Mouse (Mus musculus): ENCODE measurements at regions not wholly inside any gene's neighbourhood (a gene's known extent, or its start where the extent isn't known, plus 50 kb on each side); places are given as distances from the start of the nearest gene placed in this dataset.
"Not testable (repeated sequence)": the region's sequence is repeated elsewhere in the genome, so short reads cannot be mapped to it uniquely, and the experiment has no call there.

DNA sequence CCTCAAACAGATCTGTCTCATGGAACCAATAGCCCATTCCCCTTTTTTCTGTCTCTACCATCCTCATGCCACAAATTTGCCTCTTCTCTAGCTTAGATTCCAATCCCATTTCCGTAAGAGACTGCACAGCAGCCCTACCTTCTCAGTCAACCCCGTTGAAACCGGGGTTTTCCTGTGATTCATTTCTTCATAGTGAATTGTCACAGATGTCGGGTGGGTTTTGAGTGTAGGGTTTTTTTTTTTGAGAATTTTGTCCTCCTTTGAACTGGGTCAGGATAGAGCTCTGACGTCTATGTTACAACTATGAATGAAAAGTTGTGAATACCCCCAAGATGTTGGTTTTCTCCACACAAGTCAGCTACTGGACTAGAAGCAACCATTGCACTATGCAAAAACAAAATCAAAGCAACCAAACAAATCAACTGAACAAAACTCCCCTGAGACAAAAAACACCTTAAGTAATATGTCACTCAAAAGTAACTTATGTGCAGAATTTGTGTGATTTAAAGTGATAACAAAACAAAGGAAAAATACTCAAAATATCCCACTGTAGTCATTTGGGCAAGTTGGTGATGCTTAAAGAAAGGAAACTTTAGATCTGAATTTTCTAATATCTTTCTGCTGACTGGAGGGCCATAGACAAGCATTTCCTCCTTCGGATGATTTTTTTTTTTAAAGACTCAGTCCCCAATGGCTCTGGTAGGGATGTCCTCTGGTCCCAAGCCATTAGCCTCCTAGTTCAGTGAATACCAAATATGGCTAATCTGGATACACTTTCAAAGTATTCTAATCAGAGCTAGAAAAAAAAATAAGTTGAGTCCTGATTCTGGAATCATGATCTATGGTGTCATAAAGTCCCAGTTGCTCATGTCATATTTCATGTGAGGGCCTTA lies 120.7 kb upstream of the Tet2 start:
- no peak for ATAC-seq

DNA sequence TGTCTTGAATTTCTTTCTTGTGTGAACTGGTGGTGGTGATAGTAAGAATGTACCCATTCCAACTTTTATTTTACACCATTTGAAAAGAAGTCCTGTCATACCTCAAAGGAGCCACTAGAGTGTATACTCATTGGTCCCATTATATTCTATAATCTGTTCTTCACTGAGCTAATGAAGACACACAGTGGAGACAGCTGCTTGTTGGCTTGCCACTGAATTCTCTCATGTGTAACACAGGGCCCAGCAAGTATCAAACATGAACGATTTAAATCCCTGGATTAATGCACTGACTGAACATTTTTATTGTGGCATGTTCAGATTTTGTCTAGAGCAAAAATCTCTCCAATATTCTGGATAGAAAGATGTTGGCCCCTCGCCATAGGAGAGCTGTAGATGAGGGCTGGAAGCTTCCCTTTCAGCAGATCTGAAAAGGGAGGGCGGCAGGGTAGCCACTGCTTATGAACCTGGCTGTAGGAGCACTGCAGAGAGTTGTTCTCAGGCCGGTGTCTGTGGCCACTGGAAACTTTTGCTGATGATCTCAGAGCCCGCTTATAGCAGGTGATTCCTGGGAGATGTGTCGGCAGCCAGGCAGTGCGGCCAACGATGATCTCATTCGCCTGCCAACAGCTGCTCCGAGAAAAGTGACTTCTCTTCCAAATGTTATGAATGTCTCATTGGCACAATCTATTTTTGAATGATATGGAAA lies 128.0 kb upstream of the Tet2 start:
- ATAC-seq: no peak

DNA sequence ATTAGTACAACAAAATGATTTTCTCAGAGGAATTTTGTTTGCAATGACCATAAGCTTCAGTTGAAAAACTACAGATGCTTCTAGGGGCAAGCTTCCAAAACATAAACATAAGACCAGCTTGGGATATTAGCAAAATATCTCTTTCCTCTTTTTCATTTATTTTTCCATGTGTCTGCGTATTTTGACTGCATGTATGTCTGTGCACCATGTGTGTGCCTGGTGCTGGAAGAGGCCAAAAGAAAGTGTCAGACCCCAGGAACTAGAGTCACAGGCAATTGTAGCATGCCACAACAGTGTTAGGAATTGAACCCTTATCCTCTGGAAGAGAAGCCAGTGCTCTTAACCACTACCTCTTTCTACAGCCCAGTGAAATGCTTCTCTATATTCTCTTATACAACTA lies 133.0 kb upstream of the Tet2 start:
- ATAC-seq: no peak

DNA sequence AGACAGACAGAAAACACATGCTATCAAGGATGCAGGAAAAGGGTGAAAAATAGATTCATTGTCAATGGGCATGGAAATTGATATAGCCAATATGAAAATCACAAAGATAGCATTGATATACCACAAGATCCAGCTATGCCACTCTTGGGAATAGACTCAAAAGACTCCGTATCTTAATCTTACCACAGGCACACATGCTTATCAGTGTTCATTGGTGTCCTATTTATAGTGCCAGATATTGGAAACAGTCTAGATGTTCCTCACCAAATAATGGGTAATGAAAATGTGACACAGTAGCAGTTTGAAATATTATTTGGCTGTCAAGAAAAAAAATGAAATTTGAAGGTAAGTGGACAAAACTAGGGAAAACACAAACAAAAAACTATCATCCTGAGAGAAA lies 135.0 kb upstream of the Tet2 start:
- no peak for ATAC-seq

DNA sequence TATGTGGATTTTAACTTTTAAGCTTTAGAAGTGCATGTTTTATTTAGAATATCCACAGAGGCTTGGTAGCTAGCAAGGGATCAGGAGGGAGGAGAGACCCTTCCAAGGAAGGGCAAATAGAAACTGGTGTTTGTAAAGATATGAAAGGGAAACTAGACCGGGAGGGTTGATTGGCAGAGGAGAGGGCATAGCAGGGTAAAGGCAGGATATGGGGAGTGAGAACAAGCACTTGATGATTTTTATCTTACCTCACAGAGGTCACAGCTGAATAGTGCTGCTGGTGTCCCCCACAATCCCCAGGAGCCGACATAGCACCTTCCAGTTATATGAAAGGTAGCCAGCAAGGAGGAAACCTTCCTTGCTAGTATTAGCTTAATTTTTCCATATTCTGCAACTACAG lies 135.4 kb upstream of the Tet2 start:
- ATAC-seq: no peak

DNA sequence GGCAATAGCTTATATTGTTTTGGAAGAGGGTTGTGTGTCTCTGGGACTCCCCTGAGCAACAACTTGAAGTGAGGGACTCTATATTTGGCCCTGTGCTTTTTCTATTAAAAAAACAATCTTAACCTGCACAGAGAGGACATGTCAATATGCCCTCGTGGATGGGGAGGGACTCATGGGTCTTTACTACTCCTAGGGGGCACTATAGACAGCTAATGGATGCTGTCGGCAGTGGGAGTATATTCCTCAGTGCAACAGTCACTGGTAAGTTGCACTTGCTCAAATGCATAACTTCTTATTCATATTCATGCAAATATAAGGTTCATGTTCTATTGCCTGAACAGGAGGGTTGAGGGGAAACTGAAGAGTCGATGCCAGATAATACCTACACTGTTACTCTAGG lies 135.9 kb upstream of the Tet2 start:
- ATAC-seq: no peak

DNA sequence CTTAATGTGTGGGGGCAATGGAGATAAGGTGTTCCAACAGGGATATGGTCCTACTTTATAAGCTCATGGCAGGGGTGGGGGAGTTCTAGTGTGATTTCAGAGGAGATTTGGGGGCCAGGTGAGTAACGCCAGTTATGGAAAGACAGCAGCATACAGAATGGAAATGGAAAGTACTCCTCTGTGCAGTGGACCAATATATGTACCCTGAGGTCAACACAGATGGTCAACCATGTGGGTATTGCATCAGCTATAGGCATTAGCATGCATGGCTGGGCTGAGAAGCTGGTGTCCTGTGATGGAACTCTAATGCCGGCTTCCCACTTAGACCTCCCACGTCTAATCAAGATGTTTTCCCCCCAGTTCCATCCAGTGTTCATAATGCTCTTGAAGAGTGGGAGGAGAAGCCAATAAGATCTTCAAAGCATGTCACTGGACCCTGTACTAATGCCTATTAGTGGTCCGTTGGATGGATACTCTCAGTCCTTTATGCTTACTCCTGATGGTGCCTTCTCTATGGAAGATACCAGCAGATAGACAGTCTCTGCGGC lies 139.3 kb upstream of the Tet2 start:
- ATAC-seq: no peak

DNA sequence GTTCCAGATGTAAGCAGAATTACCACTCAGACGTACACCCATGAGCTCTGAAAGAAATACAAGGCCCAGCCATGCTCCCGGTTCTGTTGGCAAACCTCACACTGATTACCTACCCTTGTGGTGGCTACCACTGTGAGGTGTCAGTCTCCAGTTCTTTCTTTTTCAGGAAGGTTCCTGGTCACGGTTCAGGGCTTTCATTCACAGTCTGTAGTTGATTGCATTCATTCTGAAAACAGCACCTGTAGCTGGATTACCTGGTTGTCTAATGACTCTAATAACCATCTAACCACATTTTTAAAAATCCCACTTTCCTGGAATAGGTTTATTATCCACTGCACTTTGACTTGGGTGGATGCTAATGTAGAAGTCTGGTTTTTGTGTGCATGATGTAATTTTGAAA lies 139.8 kb upstream of the Tet2 start:
- ATAC-seq: no peak

DNA sequence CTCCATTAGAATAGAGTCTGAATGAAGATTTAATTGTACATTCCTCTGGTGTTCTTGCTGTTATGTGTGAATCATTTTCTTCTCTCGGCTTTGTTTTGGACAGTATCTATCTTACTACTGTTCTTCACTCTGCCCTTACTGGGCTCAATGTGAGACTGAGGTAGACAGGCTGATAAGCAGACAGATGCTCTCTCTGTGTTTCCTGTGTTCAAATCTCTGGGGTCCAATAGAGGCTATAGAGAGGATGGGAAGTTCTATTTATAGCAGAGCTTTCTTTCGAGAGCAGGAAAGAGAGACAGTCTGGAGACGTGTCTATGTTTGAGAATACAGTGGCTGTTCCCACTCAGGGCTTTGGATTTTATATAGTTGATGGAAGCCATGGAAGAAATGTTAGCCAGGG lies 140.5 kb upstream of the Tet2 start:
- ATAC-seq: no peak

DNA sequence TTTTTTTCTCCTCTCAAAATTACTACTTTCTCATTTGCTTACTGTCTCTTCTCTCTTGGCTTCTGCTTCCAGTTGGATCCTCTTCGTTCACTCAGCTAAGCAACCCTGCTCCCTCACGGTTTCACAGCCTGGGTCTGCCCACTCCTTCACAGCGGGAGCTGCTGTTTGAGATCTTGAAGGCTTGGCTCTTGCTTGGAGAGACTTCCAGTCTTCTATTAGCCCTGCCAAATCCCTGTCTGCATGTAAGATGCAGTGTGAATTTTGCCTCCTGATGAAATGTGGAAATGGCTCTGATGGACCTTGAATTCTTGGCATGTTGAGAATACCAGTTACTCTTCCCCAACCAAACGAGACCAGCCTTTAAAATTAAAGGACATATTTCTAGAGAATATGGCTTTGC lies 149.1 kb upstream of the Tet2 start:
- no peak for ATAC-seq

DNA sequence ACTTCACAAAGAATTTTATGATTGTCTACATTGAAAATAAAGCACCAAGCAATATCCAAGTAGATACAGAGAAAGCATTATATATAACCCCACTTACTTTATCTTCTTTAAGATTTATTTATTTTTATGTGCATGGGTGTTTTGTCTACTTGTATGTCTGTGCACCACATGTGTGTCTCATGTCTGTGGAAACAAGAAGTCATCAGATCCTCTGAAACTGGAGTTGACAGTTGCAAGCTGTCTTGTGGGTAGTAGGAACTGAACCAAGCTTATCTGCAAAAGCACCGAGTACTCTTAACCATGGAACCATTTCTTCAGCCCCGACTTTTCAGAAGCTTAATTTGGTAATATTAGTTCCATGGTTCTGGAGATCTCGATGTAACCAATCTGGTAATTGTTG lies 151.2 kb upstream of the Tet2 start:
- ATAC-seq: no peak

DNA sequence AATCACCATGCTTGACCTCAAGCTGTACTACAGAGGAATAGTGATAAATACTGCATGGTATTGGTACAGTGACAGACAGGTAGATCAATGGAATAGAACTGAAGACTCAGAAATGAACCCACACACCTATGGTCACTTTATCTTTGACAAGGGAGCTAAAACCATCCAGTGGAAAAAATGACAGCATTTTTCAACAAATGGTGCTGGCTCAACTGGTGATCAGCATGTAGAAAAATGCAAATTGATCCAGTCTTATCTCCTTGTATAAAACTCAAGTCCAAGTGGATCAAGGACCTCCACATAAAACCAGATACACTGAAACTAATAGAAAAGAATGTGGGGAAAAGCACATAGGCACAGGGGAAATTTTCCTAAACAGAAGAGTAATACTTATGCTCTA lies 159.9 kb upstream of the Tet2 start:
- not testable (repeated sequence) for ATAC-seq

DNA sequence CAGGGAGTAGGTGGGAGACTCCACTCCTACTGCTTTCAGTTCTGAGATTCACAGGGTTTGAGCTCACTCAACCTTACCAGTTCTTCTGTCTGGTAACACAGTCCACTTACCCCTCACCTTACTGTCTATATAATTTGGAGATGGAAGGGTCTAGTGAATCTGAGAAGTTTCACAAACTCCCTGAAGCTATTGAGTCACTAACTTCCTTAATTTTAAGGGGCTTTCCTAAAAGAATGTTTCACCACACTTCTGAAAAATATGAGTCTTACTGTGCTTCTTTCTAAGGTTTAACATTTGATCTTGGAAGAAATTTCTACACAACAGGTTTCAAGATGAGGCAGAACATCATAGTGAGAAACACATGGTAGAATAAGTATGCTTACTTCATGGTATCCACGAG lies 166.6 kb upstream of the Tet2 start:
- ATAC-seq: no peak

DNA sequence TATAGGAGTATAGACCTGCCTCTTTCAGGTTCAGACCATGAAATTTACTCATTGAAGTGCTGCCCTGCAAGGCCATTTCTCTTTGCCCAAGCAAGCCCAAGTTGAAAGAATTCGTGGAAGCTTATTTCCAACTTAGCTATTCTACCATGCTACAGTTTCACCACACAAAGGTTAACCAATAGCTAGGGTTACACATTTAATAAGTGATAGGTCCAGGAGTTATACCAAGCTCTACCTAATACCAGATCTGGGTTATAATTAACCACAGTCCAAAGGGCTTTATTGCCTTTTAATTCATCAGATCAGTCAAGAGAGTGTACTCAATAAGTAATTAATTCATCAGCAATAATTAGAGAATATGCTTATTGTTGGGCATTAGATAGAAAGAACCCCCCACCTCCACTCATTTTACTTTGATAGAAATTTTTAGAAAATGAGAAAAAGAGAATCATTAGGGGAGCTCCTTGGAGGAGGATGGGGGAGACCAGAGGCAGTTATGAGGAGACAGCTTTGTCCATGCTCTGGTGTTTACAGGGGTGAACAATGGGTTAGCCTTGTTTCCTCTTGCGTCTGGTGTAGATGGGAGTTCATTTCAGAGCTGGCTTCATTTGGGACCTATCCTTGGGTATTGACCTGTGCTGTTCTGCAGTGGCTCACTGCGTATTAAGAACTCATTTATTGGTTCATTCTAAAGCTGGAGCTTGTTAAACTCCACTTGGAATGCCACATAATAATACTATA lies 177.8 kb upstream of the Tet2 start:
- no peak for ATAC-seq

DNA sequence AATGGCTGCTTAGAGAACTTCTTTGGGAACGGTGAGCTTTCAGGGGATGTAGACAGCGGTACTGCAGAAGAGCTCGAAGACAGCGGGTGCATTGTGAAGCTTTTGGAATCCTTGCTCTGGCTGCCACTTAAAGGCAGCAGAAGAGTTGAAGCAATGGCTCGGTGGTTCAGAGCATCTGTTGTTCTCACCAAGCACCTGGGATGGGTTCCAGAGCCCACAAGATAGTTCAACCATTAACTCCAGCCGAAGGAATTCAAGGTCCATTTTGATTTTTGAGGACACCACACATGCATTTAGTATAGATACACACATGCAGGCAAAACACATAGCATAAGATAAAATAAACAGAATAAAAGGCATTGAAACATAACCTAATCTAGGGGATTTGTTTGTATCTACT lies 181.9 kb upstream of the Tet2 start:
- ATAC-seq: no peak

DNA sequence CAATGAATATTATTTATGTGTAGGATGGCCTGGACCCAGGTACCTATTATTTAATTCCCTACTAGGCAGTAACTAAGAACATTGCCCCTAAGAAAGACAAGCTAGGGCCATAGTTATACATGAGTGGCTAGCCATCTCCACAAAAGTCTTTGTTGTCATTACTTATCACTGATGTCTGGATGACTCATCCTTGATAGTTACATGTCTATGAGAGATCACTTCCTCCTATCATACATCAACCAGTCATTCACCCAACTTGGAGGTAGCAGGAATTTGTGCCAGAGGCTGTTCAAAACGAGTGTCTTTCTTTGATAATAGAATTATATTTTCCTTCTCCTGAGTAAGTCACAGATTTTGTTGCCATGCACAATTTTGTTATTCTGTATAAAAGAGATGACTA lies 190.7 kb upstream of the Tet2 start:
- ATAC-seq: no peak

DNA sequence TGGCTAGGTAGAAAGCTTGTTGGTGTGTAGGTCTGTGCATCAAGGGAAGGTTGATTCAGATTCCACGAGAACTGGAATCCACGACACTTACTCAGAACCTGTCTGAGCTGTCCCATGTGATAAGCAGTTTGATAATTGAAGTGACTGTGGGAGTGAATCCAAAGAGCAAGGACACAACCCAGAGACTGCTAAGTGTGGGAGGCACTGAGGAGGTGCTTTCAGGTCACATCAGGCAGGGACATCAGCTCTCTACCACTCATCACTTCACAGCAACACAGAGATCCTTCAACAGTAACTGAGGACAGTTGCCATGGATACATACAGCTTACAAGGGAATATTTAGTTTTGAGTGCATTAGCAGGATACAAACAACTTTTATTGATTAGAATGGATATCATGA lies 194.0 kb upstream of the Tet2 start:
- ATAC-seq: no peak

DNA sequence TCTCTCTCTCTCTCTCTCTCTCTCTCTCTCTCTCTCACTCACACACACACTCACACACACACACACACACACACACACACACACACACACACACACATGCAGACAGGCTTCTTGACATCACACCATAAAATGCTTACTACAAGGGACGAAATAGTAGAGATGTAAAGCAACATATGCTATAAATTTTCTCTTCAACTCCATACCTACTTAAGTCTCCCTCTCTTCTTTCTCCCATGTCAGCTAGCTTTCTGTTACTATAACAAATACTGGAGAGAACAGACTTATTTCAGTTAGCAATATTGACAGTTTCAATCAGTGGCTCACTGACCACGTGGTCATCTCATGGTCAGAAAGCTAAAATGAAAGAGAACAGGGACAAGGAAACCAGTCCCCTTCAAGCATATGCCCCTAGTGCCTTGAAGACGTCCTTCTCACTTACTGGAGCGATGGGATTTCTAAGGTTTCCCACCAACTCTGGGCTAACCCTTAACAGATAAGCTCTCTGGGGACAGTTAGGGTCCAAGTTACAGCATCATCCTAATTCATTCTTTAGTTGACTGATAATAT lies 199.7 kb upstream of the Tet2 start:
- no peak for ATAC-seq

DNA sequence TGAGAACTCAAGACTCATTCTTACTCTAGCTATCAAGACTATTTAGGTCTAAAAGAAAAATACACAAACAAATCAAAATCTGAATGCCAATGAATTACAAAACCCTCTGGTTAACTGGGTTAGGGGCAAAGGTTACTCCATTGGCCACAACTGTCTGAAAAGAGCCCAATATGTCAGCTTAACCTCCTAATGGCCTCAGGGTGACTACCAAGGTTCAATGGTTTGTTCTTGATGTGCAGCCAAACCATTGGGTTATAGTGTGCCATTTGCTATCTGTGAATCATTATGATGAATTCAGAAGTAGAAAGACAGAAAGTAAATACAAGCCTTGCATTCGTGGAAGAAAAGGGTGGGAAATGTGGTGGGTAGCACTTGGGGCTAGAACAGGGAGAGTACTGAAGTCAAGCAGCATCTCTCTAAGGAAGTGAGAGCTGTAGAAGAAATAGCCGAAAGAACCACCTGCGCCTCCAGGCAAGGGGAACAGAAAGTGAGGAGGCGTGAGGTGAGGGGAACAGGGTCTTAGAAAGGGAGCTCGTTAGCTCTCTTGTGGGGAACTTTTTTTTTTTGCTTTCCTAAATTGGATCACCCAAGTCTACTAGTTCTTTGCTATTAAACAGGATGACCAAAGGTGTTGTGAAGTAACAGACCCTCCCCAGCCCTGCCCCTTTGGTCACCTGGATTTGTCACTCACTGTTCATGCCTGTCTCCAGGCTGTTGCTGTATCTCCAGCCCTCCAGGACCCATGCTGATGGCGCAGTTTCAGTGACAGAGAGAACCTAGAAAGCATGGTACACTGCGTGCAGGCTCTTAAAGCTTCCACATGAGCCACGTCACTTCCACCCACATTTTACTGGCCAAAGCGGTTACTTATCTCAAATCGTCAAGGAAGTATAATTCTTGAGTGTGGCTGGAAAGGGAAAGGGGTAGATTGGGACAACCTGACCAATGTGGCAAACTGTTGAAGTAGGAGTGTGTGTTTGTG lies 204.1 kb upstream of the Tet2 start:
- no peak for ATAC-seq

DNA sequence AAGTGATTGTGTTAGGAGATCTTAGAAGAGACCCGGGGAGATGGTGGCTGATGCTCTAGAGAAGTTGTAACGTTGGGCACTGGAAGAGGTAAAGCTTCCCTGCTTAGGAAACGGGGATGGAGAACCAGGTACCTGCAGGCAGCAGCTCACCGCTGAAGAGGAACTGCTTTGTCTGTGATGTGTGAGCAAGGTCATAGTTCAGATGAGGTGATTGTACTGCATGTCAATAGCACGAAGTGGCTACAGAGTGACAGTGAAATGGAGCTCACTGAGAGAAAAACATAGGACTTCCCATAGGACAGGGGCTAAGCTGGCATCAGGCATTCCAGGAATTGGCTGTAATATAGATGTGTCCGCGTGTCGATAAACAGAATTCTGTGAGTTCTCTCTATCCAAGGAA lies 205.1 kb upstream of the Tet2 start:
- no peak for ATAC-seq

DNA sequence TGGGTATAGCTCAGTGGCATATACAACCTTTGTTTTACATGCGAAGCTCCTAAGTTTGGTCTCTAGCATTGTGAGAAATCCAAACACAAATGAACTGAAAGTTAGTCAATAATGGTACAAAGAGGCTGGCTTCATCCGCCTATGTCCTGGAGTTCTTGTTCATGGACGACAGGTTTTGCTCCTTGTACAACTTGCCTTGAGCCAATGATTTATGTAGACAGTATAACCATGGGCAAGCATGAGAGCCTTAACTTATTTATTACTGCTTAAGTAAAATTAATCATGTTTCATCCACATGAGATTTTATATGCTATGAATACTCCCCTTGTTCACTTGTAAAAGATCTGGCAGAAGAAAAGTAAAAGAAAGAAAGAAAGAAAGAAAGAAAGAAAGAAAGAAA lies 205.7 kb upstream of the Tet2 start:
- no peak for ATAC-seq

DNA sequence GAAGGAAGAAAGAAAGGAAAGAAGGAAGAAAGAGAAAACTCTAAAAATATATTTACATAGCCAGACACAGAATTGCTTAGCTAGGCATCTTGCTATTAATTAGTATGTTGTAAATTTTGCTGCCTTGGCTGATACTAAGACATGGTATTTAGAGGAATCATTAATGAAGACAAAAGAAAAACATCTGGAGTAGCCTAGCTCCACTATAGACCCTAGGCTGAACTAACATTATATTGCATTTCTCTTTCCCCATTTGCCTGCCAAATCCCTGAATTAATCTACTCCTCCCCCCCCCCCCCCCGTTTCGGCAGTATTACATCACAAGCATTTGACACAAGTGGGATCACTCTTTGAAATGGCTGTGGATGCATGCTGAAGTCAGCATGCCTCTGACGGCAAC lies 206.1 kb upstream of the Tet2 start:
- no peak for ATAC-seq

Data from inflammation-experienced regulatory T-cells, adult 6 months (primary cell).